Mouse (Mus musculus) myocyte (in vitro differentiated cells): Measurements from ENCODE around the gene Neurl1b.

Source experiments
- CEBPB ChIP-seq: IDR thresholded peaks from 2 replicates; pipeline ENCODE4 v1.6.1; 2011; ENCODE audit warnings: mild to moderate bottlenecking, moderate library complexity; ENCODE audit not compliant: poor library complexity, insufficient read depth, severe bottlenecking
- MYOD1 ChIP-seq, 3 experiments: IDR thresholded peaks; one replicate each; pipeline ENCODE4 v1.6.1; 2011; ENCODE audit warnings: control low read depth in 2 of 3, low read depth in 2 of 3, mild to moderate bottlenecking in 2 of 3, moderate library complexity in 1 of 3; ENCODE audit not compliant: insufficient read length in 2 of 3, control insufficient read depth in 1 of 3
- MYOG ChIP-seq, 3 experiments: IDR thresholded peaks; one replicate each; pipeline ENCODE4 v1.6.1; 2011; ENCODE audit warnings: control low read depth in 2 of 3, low read depth in 2 of 3, mild to moderate bottlenecking in 2 of 3; ENCODE audit not compliant: insufficient read length in 2 of 3, control insufficient read depth in 1 of 3, insufficient read depth in 1 of 3
- POLR2A ChIP-seq: IDR thresholded peaks from one replicate; pipeline ENCODE4 v1.6.1; 2011; ENCODE audit warnings: low read depth, mild to moderate bottlenecking, control low read depth, moderate library complexity; ENCODE audit not compliant: insufficient read length
- POLR2AphosphoS2 ChIP-seq: IDR thresholded peaks from one replicate; pipeline ENCODE4 v1.6.1; 2011; ENCODE audit warnings: low read depth, control low read depth; ENCODE audit not compliant: insufficient read length
- SRF ChIP-seq: IDR thresholded peaks from one replicate; pipeline ENCODE4 v1.6.1; 2011; ENCODE audit warnings: low read depth; ENCODE audit not compliant: control insufficient read depth, insufficient read length
- TCF3 ChIP-seq: IDR thresholded peaks from one replicate; pipeline ENCODE4 v1.6.1; 2011; ENCODE audit warnings: low read depth, control low read depth; ENCODE audit not compliant: insufficient read length
- USF1 ChIP-seq: IDR thresholded peaks from one replicate; pipeline ENCODE4 v1.6.1; 2011; ENCODE audit warnings: low read depth, mild to moderate bottlenecking, control low read depth, moderate library complexity

GRCm38 (mm10) chr17:26412967-26413366 is 1.7 kb upstream of the Neurl1b start:
- TF ChIP-seq MYOG (IDR thresholded peaks at IDR 0.05; ENCODE audit: control insufficient read depth in 1 of 3, insufficient read depth in 1 of 3, insufficient read length in 2 of 3, low read depth in 2 of 3) (no peak), POLR2A (no peak), CEBPB (no peak), USF1 (no peak), SRF (no peak), MYOD1 (IDR thresholded peaks at IDR 0.05; ENCODE audit: control insufficient read depth in 1 of 3, insufficient read length in 2 of 3, low read depth in 2 of 3) (no peak), POLR2AphosphoS2 (no peak), TCF3 (no peak)
